ENCODE assay signal across 10 mouse cellular contexts in the genomic region with DNA sequence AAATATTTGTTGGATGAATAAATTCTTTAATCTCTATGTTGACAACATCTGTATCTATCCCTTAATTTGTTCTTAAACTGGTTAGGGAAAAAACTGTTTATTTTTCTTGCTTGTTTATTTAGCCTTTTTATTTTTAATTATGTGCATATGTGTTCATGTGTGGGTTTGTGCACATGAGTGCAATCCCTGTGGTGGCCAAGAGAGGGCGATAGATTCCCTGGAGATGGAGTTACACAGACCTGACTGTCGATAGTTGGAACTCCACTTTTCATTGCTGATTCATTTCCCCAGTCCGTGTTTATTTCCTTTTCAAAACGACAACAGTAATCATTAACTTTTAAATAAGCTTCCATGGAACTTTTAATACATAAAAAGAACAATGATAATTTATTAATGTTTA. TPM values are rescaled to one million over a fixed set of nuclear protein-coding genes. Genes with fewer than 3 reads are reported as not detected.
DNase-seq lines count a peak whose midpoint lies in the region; ATAC-seq and TF ChIP-seq lines count a peak whose summit lies in the region.
"Had no signal": no experiment of that assay in that cellular context is flagged by ENCODE, and none has a peak within 500 bp of the region (broad histone marks: within the 10 kb centered on the region; RNA-seq: fewer than 3 reads in every experiment).

No protein-coding gene starts in this region.

- no peak overlapping the region for H3K4me3 ChIP-seq in hindbrain, postnatal 0 days (ENCODE audit: low read length)
- no peak overlapping the region for H3K4me3 ChIP-seq in hindbrain, embryonic 14.5 days (replicated peaks; ENCODE audit: low read length)
- H3K4me3 ChIP-seq in liver, embryonic 14.5 days (ENCODE audit: insufficient read depth in 1 of 2, low read depth in 2 of 2, low read length in 2 of 2): no peak overlapping the region
- no peak overlapping the region for H3K4me3 ChIP-seq in forebrain, embryonic 12.5 days (replicated peaks)
- H3K4me3 ChIP-seq: intestine, embryonic 15.5 days; midbrain, embryonic 10.5 days had no signal

- no peak overlapping the region for H3K9ac ChIP-seq in hindbrain, postnatal 0 days (replicated peaks; ENCODE audit: low read length)
- H3K9ac ChIP-seq in hindbrain, embryonic 14.5 days: no peak overlapping the region
- H3K9ac ChIP-seq in liver, embryonic 14.5 days (replicated peaks): no peak overlapping the region
- H3K9ac ChIP-seq in forebrain, embryonic 12.5 days: no peak overlapping the region
- H3K9ac ChIP-seq: intestine, embryonic 15.5 days had no signal

- no peak overlapping the region for H3K4me2 ChIP-seq in hindbrain, postnatal 0 days (ENCODE audit: low read depth, low read length)
- H3K4me2 ChIP-seq in hindbrain, embryonic 14.5 days (replicated peaks): no peak overlapping the region
- H3K4me2 ChIP-seq in liver, embryonic 14.5 days (ENCODE audit: low read depth): no peak overlapping the region
- no peak overlapping the region for H3K4me2 ChIP-seq in forebrain, embryonic 12.5 days
- H3K4me2 ChIP-seq: intestine, embryonic 15.5 days had no signal

- H3K9me3 ChIP-seq in hindbrain, postnatal 0 days (ENCODE audit: low read length): no peaks in the 10 kb centered on the region
- H3K9me3 ChIP-seq in hindbrain, embryonic 14.5 days (ENCODE audit: control insufficient read depth, low read length): no peaks in the 10 kb centered on the region
- H3K9me3 ChIP-seq in liver, embryonic 14.5 days (ENCODE audit: control insufficient read depth, low read length): no peaks in the 10 kb centered on the region
- no peaks in the 10 kb centered on the region for H3K9me3 ChIP-seq in forebrain, embryonic 12.5 days
- H3K9me3 ChIP-seq: intestine, embryonic 15.5 days; midbrain, embryonic 10.5 days had no signal

- TF ChIP-seq EP300 in liver, embryonic 14.5 days (IDR thresholded peaks at IDR 0.05; ENCODE audit: low read depth): no peak

- H3K36me3 ChIP-seq in hindbrain, postnatal 0 days (ENCODE audit: insufficient read depth, low read length): no peaks in the 10 kb centered on the region
- H3K36me3 ChIP-seq in hindbrain, embryonic 14.5 days (replicated peaks; ENCODE audit: control insufficient read depth, insufficient read depth): no peaks in the 10 kb centered on the region
- H3K36me3 ChIP-seq in liver, embryonic 14.5 days (replicated peaks; ENCODE audit: control insufficient read depth, insufficient read depth, low read depth): no peaks in the 10 kb centered on the region
- H3K36me3 ChIP-seq in forebrain, embryonic 12.5 days (replicated peaks): no peaks in the 10 kb centered on the region
- H3K36me3 ChIP-seq: intestine, embryonic 15.5 days; midbrain, embryonic 10.5 days had no signal

- 51% methylated on average over 4 of the region's 4 CpGs for WGBS in hindbrain, postnatal 0 days
- 62% methylated on average over 4 of the region's 4 CpGs for WGBS in hindbrain, embryonic 14.5 days
- 36% methylated on average over 4 of the region's 4 CpGs for WGBS in liver, embryonic 14.5 days (ENCODE audit: insufficient replicate concordance)
- 52% methylated on average over 4 of the region's 4 CpGs for WGBS in forebrain, embryonic 12.5 days

- no peaks in the 10 kb centered on the region for H3K4me1 ChIP-seq in hindbrain, postnatal 0 days (ENCODE audit: insufficient read depth, low read length)
- H3K4me1 ChIP-seq in hindbrain, embryonic 14.5 days (replicated peaks; ENCODE audit: control insufficient read depth, insufficient read depth, low read length): no peaks in the 10 kb centered on the region
- no peaks in the 10 kb centered on the region for H3K4me1 ChIP-seq in liver, embryonic 14.5 days (replicated peaks; ENCODE audit: control insufficient read depth in 2 of 2, insufficient read depth in 2 of 2, low read length in 1 of 2)
- peaks cover 4% of the 10 kb centered on the region; the same call in 1 of the 2 replicates for H3K4me1 ChIP-seq in forebrain, embryonic 12.5 days
- H3K4me1 ChIP-seq: intestine, embryonic 15.5 days; midbrain, embryonic 10.5 days had no signal

- no peak for ATAC-seq in hindbrain, postnatal 0 days
- ATAC-seq in hindbrain, embryonic 14.5 days (ENCODE audit: low FRiP score): no peak
- ATAC-seq in liver, embryonic 14.5 days (ENCODE audit: insufficient read depth): no peak
- ATAC-seq in forebrain, embryonic 12.5 days (ENCODE audit: low FRiP score): no peak
- ATAC-seq: intestine, embryonic 15.5 days had no signal

- H3K27me3 ChIP-seq in hindbrain, postnatal 0 days (ENCODE audit: insufficient read depth, low read length): no peaks in the 10 kb centered on the region
- no peaks in the 10 kb centered on the region for H3K27me3 ChIP-seq in hindbrain, embryonic 14.5 days (ENCODE audit: control insufficient read depth, insufficient read depth, low read length)
- H3K27me3 ChIP-seq in liver, embryonic 14.5 days (ENCODE audit: control insufficient read depth, insufficient read depth, low read length): no peaks in the 10 kb centered on the region
- no peaks in the 10 kb centered on the region for H3K27me3 ChIP-seq in forebrain, embryonic 12.5 days
- H3K27me3 ChIP-seq: intestine, embryonic 15.5 days had no signal

- TF ChIP-seq CTCF in hindbrain, postnatal 0 days (IDR thresholded peaks at IDR 0.05; ENCODE audit: low read depth): peak; percentile 44
- peak; percentile 76 for TF ChIP-seq CTCF in liver, embryonic 14.5 days (IDR thresholded peaks at IDR 0.05; ENCODE audit: low read depth)

- no peak overlapping the region for H3K27ac ChIP-seq in hindbrain, postnatal 0 days
- H3K27ac ChIP-seq in hindbrain, embryonic 14.5 days: no peak overlapping the region
- no peak overlapping the region for H3K27ac ChIP-seq in liver, embryonic 14.5 days
- no peak overlapping the region for H3K27ac ChIP-seq in forebrain, embryonic 12.5 days
- H3K27ac ChIP-seq: intestine, embryonic 15.5 days; midbrain, embryonic 10.5 days had no signal

- DNase-seq in hindbrain, postnatal 0 days (ENCODE audit: low spot score): no peak
- no peak for DNase-seq in hindbrain, embryonic 14.5 days (ENCODE audit: low spot score)
- DNase-seq in B cell, adult 2 months: peak; percentile 34 to 39
- DNase-seq in NIH3T3 (ENCODE audit: low read depth): peak; percentile 55
- peak in 1 of 3 experiments; percentile 15 for DNase-seq in liver, embryonic 14.5 days (ENCODE audit: low read depth in 3 of 3, low spot score in 3 of 3)
- DNase-seq in neural tube, embryonic 10.5 days (ENCODE audit: extremely low spot score, low spot score): no peak
- no peak for DNase-seq in cerebellum, postnatal 36 days

RNA-seq across cellular contexts. Expression of gene Casp6, which starts 31.2 kb away (rescaled TPM):
- 5.0 and 10.6 TPM in 2 replicates for total RNA-seq in hindbrain, postnatal 0 days (2014; rRNA removed)
- polyA plus RNA-seq in hindbrain, postnatal 0 days (2015; fragmentation: Nextera tagmentation; extraction: Ambion mirVana): 17.5 and 25.3 TPM in 2 replicates
- polyA plus RNA-seq in hindbrain, embryonic 14.5 days (2014; fragmentation: Nextera tagmentation; extraction: Ambion mirVana): 25.0 and 25.3 TPM in 2 replicates
- 19.1 and 20.6 TPM in 2 replicates for polyA plus RNA-seq in liver, embryonic 14.5 days (2012; rRNA removed)
- 32.7 and 36.0 TPM in 2 replicates for polyA plus RNA-seq in liver, embryonic 14.5 days (2014; fragmentation: Nextera tagmentation; extraction: Ambion mirVana)
- polyA plus RNA-seq in forebrain, embryonic 12.5 days (2016; fragmentation: Nextera tagmentation; extraction: Ambion mirVana): 55.4 and 60.9 TPM in 2 replicates

RNA-seq across cellular contexts. Expression of gene Mcub, which starts 37.6 kb away (rescaled TPM):
- 3.4 and 3.6 TPM in 2 replicates for total RNA-seq in hindbrain, postnatal 0 days (2014; rRNA removed)
- polyA plus RNA-seq in hindbrain, postnatal 0 days (2015; fragmentation: Nextera tagmentation; extraction: Ambion mirVana): 6.6 and 7.4 TPM in 2 replicates
- 5.2 and 5.4 TPM in 2 replicates for polyA plus RNA-seq in hindbrain, embryonic 14.5 days (2014; fragmentation: Nextera tagmentation; extraction: Ambion mirVana)
- 5.9 and 7.4 TPM in 2 replicates for polyA plus RNA-seq in liver, embryonic 14.5 days (2012; rRNA removed)
- polyA plus RNA-seq in liver, embryonic 14.5 days (2014; fragmentation: Nextera tagmentation; extraction: Ambion mirVana): 16.4 and 25.9 TPM in 2 replicates
- polyA plus RNA-seq in forebrain, embryonic 12.5 days (2016; fragmentation: Nextera tagmentation; extraction: Ambion mirVana): 3.3 and 5.3 TPM in 2 replicates

RNA-seq across cellular contexts. Expression of gene Pla2g12a, which starts 54.0 kb away (rescaled TPM):
- 28.5 and 31.3 TPM in 2 replicates for total RNA-seq in hindbrain, postnatal 0 days (2014; rRNA removed)
- 52.9 and 53.3 TPM in 2 replicates for polyA plus RNA-seq in hindbrain, postnatal 0 days (2015; fragmentation: Nextera tagmentation; extraction: Ambion mirVana)
- 38.4 and 47.0 TPM in 2 replicates for polyA plus RNA-seq in hindbrain, embryonic 14.5 days (2014; fragmentation: Nextera tagmentation; extraction: Ambion mirVana)
- polyA plus RNA-seq in liver, embryonic 14.5 days (2012; rRNA removed): 31.0 and 45.7 TPM in 2 replicates
- polyA plus RNA-seq in liver, embryonic 14.5 days (2014; fragmentation: Nextera tagmentation; extraction: Ambion mirVana): 84.7 and 95.3 TPM in 2 replicates
- polyA plus RNA-seq in forebrain, embryonic 12.5 days (2016; fragmentation: Nextera tagmentation; extraction: Ambion mirVana): 31.8 and 33.0 TPM in 2 replicates

Comparison
In these comparisons a context has a peak if more than half of its experiments do, and no peak if none do; other contexts are left out.
1. DNase-seq: peak in B cell, adult 2 months (2 of 2) and NIH3T3 (single experiment); none in hindbrain, postnatal 0 days (single experiment), hindbrain, embryonic 14.5 days (single experiment), neural tube, embryonic 10.5 days (single experiment) and cerebellum, postnatal 36 days (0 of 2).